Mouse (Mus musculus): ENCODE results near the gene Commd1.

Commd1 gene

DNA sequence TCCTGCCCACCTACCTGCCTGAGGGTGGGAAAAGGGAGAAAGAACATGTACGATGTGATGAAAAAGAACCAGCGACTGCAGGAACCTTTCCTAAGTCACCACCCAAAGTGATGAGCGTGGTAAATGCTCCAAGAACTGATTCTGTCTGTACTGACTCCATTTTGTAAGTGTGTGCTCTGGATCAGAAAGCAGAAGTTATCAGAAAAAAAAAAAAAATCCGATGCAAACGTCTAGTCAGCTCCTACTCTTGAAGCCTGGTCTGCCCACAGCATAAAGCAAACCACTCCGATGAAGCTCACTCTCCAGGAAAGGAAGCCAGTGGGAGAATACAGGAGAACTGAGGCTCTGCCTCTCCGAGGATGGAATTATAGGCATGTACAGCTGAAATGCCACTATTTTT lies 29.5 kb downstream of the Commd1 start:
- DNase-seq (ENCODE audit: low read depth, low spot score) = no peak

GRCm38 (mm10) chr11:22950131-22950530 lies 32.1 kb downstream of the Commd1 start:
- DNase-seq (ENCODE audit: low read depth, low spot score) = no peak

- DNase-seq (ENCODE audit: low read depth, low spot score) = peak; percentile 78
Measured at GRCm38 (mm10) chr11:22949101-22949500, 33.1 kb downstream of the Commd1 start.

- DNase-seq (ENCODE audit: low read depth, low spot score) = no peak
Measured at GRCm38 (mm10) chr11:22938983-22939382, 43.2 kb downstream of the Commd1 start.

GRCm38 (mm10) chr11:22937716-22938316 lies 44.4 kb downstream of the Commd1 start:
- DNase-seq (ENCODE audit: low read depth, low spot score) = no peak

GRCm38 (mm10) chr11:22936446-22937125 lies 45.6 kb downstream of the Commd1 start:
- DNase-seq (ENCODE audit: low read depth, low spot score) = no peak

DNA sequence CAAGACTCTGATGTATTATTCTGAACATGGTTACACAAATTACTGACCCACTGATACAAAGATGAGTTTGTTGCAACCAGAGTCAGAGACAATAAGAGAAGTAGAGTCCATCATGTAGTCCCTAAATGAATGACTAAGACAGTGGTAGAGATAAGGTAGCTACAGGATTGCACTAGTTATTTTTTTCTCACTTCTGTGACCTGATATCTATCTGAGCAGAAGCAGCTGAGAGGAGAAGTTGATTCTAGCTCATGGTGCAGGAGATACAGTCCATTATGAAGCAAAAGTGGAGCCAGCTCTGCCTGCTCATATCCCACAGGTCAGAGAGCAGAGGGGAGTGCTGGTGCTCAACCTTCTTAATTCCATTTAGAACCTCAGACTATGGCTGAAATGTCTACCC lies 50.0 kb downstream of the Commd1 start:
- no peak for DNase-seq (ENCODE audit: low read depth, low spot score)

- DNase-seq (ENCODE audit: low read depth, low spot score) = no peak
Measured at GRCm38 (mm10) chr11:22931320-22931905, 50.8 kb downstream of the Commd1 start.

- DNase-seq (ENCODE audit: low read depth, low spot score) = no peak
Measured at GRCm38 (mm10) chr11:22930129-22930528, 52.1 kb downstream of the Commd1 start.

- no peak for DNase-seq (ENCODE audit: low read depth, low spot score)
Measured at GRCm38 (mm10) chr11:22928586-22929169, 53.5 kb downstream of the Commd1 start.

- DNase-seq (ENCODE audit: low read depth, low spot score) = no peak
Measured at GRCm38 (mm10) chr11:22923606-22924005, 58.6 kb downstream of the Commd1 start.

- no peak for DNase-seq (ENCODE audit: low read depth, low spot score)
Measured at GRCm38 (mm10) chr11:22922546-22922945, 59.6 kb downstream of the Commd1 start.

GRCm38 (mm10) chr11:22919336-22919735 lies 62.8 kb downstream of the Commd1 start:
- DNase-seq (ENCODE audit: low read depth, low spot score) = no peak

DNA sequence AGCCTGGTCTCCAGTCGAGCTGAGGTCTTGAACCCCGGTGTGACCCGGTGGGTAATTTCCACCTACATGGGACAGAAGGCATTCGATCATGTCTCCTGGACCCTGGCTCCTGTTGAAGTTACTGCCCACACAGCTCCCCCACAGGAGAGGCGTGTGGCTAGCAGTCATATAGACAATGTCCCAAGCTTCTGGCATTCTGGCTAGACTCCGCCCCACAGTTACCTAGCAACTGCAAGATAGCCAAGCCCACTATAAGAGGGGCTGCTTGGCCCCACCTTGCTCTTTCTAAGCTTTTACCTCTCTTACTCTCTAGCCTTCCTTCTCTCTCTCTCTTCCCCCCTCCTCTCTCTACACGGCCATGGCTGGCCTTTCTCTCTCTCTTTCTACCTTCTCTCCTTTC lies 64.4 kb downstream of the Commd1 start:
- no peak for DNase-seq (ENCODE audit: low read depth, low spot score)

DNA sequence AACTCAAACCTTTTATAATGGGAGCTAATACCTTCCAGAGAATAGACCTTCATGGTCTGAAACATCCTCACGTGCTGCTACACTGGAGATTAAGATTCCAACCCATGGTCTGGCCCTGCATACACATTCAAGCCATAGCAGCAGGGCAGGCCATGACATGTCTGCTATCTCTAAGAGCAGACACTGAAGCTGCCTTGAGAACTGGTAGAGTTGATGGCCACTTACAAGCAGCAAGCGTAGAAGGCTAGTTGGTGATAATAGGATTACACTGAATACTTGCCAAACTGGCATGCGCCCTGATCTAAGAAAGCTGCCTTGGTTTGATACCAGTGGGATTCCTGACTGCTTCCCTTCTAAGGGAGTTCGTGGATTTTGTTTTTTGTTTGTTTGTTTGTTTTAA lies 68.4 kb downstream of the Commd1 start:
- no peak for DNase-seq (ENCODE audit: low read depth, low spot score)

DNA sequence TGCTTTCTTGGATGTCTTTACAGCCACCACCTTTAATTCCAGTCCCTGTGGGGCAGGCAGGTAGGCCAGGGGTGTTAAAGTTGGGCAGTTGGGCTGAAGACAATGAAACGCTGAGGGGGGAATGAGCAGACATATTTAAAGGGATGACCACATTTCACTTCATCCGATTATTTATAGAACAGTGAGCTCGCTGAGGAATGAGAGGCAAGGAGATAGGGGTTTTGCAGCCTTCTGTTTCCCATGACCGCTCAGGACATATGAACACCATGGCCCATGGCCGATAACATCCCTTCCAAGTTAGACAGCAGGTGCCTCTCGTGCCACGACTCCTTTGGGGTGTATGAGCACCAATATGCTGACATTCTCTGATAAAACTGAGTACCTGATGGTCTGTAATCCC lies 70.4 kb downstream of the Commd1 start:
- no peak for DNase-seq (ENCODE audit: low read depth, low spot score)

DNA sequence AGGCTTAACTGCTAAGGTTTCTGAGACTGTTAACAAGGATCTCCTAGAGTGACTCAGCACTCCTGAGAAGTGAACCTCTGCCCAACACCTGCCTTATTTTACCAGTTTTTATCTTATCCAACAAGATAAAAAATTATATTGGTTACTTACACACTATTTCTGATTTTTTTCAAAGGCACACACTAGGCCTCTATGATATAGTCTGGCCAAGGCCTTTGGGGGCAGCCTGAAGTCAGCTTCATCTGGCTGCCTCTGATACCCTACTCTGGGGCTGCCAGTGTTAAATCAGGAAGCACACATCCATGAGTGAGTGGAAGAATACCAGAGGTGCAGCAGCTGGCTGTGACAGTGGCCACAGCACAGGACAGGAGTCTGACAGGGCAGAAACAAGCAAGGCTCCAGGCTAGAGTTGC lies 75.7 kb downstream of the Commd1 start:
- no peak for DNase-seq (ENCODE audit: low read depth, low spot score)

- no peak for DNase-seq (ENCODE audit: low read depth, low spot score)
Measured at GRCm38 (mm10) chr11:22902923-22903322, 79.3 kb downstream of the Commd1 start.

- no peak for DNase-seq (ENCODE audit: low read depth, low spot score)
Measured at GRCm38 (mm10) chr11:22900041-22900440, 82.1 kb downstream of the Commd1 start.

GRCm38 (mm10) chr11:22897642-22898041 lies 84.5 kb downstream of the Commd1 start:
- DNase-seq (ENCODE audit: low read depth, low spot score) = no peak

DNA sequence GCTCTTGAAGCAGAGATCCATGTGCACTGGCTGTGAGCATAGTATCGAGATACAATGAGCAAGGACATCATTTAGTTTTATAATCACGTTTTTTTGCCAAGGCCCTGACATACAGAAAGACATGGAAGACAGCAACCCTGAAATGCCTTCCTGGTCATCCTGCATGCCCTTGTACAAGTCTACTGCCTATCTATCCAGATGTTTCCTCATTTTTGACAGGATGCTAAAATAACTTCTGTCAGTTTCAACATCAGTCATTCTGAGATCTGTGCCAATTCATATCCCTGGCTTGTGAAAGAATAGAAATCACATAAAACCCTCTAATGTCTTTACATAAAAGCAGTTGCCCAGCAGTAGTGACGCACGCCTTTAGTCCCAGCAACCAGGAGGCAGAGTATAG lies 85.1 kb downstream of the Commd1 start:
- no peak for DNase-seq (ENCODE audit: low read depth, low spot score)

DNA sequence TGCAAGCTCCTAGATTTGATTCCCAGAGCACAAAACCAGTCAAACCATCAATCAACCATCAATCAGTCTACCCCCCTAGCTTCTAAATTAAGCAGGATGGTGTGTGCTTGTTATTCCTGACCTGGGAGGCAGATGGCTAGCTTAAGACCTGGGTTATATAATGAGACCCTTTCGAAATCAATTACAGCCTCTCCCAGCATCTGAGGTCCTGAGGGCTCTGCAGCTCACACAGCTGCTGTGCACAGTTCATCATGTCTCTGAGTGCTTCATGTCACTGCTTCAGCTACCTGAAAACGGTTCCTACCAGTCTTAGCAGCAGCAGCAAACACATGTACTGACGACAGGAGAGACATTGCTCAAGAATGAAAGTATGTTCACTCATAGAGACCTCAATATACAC lies 89.1 kb downstream of the Commd1 start:
- no peak for DNase-seq (ENCODE audit: low read depth, low spot score)

GRCm38 (mm10) chr11:22892466-22892865 lies 89.7 kb downstream of the Commd1 start:
- DNase-seq (ENCODE audit: low read depth, low spot score) = no peak
